Mouse (Mus musculus) kidney, embryonic 16.5 days (tissue): ENCODE results near the gene Fgfr2. TPM values are rescaled to one million over a fixed set of nuclear protein-coding genes. Genes with fewer than 3 reads are reported as not detected.

Experiments
- ATAC-seq: fragments of 200-750 bp; cut with Nextera tagmentation; 2 replicates; pipeline ENCODE4 v1.8.0; 2017; ENCODE audit warnings: moderate TSS enrichment; ENCODE audit not compliant: low FRiP score, low TSS enrichment
- H3K27ac ChIP-seq: fragments of 300-500 bp; sonication (generic); 2 replicates; pipeline ENCODE4 v1.5.1; 2014; ENCODE audit warnings: low read length
- H3K27me3 ChIP-seq: fragments of 300-500 bp; sonication (generic); 2 replicates; pipeline ENCODE4 v1.6.1; 2014; ENCODE audit warnings: low read length, control low read depth, mixed read lengths; ENCODE audit not compliant: insufficient read depth
- H3K36me3 ChIP-seq: fragments of 300-500 bp; sonication (generic); 2 replicates; pipeline ENCODE4 v1.6.1; 2014; ENCODE audit warnings: low read length, control low read depth, mixed read lengths; ENCODE audit not compliant: insufficient read depth
- H3K4me1 ChIP-seq: fragments of 300-500 bp; sonication (generic); 2 replicates; pipeline ENCODE4 v1.6.1; 2014; ENCODE audit warnings: low read length, control low read depth, mixed read lengths; ENCODE audit not compliant: insufficient read depth
- H3K4me2 ChIP-seq: fragments of 300-500 bp; sonication (generic); replicated peaks from 2 replicates; pipeline ENCODE4 v1.6.1; 2014; ENCODE audit warnings: low read depth, low read length
- H3K4me3 ChIP-seq: fragments of 300-500 bp; sonication (generic); 2 replicates; pipeline ENCODE4 v1.5.1; 2014; ENCODE audit warnings: mild to moderate bottlenecking, low read length
- H3K9ac ChIP-seq: fragments of 300-500 bp; sonication (generic); replicated peaks from 2 replicates; pipeline ENCODE4 v1.6.1; 2014; ENCODE audit warnings: low read length
- H3K9me3 ChIP-seq: fragments of 300-500 bp; sonication (generic); 2 replicates; pipeline ENCODE4 v1.6.1; 2016; ENCODE audit warnings: low read length, control low read depth
- WGBS: fragments of 180-500 bp; shearing (Covaris S2); extraction: QIAGEN DNeasy Blood & Tissue Kit; methylation state at CpG from one replicate; pipeline ENCODE4 v1.1.7; 2014; 5-methylcytosine and 5-hydroxymethylcytosine counted together
- polyA plus RNA-seq: library from polyadenylated mRNA; unstranded; fragments of >200 nt; fragmentation: Nextera tagmentation; extraction: Ambion mirVana; gene quantifications from 2 replicates; pipeline ENCODE4 v1.2.1, GENCODE M21; 2015

Gene Fgfr2
- polyA plus RNA-seq, 1 experiment from 2014 or later = 118 TPM

- 78% methylated on average over 6 of the region's 6 CpGs for WGBS
- Histone ChIP-seq H3K4me2 (no peak overlapping the region), H3K9ac (no peak overlapping the region), H3K27ac (no peak overlapping the region), H3K27me3 (no peaks in the 10 kb centered on the region), H3K4me1 (peaks cover 11% of the 10 kb centered on the region), H3K9me3 (no peaks in the 10 kb centered on the region), H3K4me3 (no peak overlapping the region), H3K36me3 (peaks cover 12% of the 10 kb centered on the region; the same call in 1 of the 2 replicates)
- no peak for ATAC-seq
These were observed 269.8 kb downstream of the Fgfr2 start for GRCm38 (mm10) chr7:132853361-132853760.

GRCm38 (mm10) chr7:132852173-132852844 is 270.8 kb downstream of the Fgfr2 start, which contains the start of gene Eef1akmt2:
Eef1akmt2 (minus strand) TSS chr7:132852673.
- Histone ChIP-seq H3K4me3 (peak within 1 kb of the TSS; percentile 89), H3K4me2 (peak within 1 kb of the TSS; percentile 65), H3K9me3 (no peaks in the 10 kb centered on the region), H3K27ac (peak within 1 kb of the TSS; percentile 99), H3K36me3 (peaks cover 20% of the 10 kb centered on the region), H3K9ac (peak within 1 kb of the TSS; percentile 98), H3K27me3 (no peaks in the 10 kb centered on the region), H3K4me1 (peaks cover 11% of the 10 kb centered on the region)
- ATAC-seq = peak; percentile 97
- under 1% methylated on average over 36 of the region's 37 CpGs for WGBS

- 93% methylated on average over 3 of the region's 3 CpGs for WGBS
- Histone ChIP-seq H3K9me3 (no peaks in the 10 kb centered on the region), H3K4me2 (no peak overlapping the region), H3K4me3 (no peak overlapping the region), H3K9ac (no peak overlapping the region), H3K27me3 (no peaks in the 10 kb centered on the region), H3K36me3 (peaks cover 10% of the 10 kb centered on the region), H3K4me1 (no peaks in the 10 kb centered on the region), H3K27ac (no peak overlapping the region)
- no peak for ATAC-seq
These were observed 280.0 kb downstream of the Fgfr2 start for GRCm38 (mm10) chr7:132843152-132843551.

GRCm38 (mm10) chr7:132842455-132842854 is 280.7 kb downstream of the Fgfr2 start:
- Histone ChIP-seq H3K9ac (no peak overlapping the region), H3K4me3 (no peak overlapping the region), H3K9me3 (no peaks in the 10 kb centered on the region), H3K27me3 (no peaks in the 10 kb centered on the region), H3K4me1 (no peaks in the 10 kb centered on the region), H3K36me3 (0 out of 2 replicates have a peak, but pooled peaks cover 3% of the 10 kb centered on the region), H3K27ac (no peak overlapping the region), H3K4me2 (no peak overlapping the region)
- WGBS = 87% methylated on average over 1 of the region's 1 CpGs
- ATAC-seq = no peak

GRCm38 (mm10) chr7:132841287-132841686 is 281.9 kb downstream of the Fgfr2 start:
- no peaks in the 10 kb centered on the region for H3K4me1 ChIP-seq
- no peaks in the 10 kb centered on the region for H3K9me3 ChIP-seq

GRCm38 (mm10) chr7:132830955-132831354 is 292.2 kb downstream of the Fgfr2 start:
- ATAC-seq = no peak
- Histone ChIP-seq H3K9ac (no peak overlapping the region), H3K9me3 (no peaks in the 10 kb centered on the region), H3K27me3 (no peaks in the 10 kb centered on the region), H3K27ac (no peak overlapping the region), H3K4me3 (no peak overlapping the region), H3K4me2 (no peak overlapping the region), H3K4me1 (no peaks in the 10 kb centered on the region), H3K36me3 (peaks cover 34% of the 10 kb centered on the region)
- WGBS = 56% methylated on average over 4 of the region's 4 CpGs

More at GRCm38 (mm10) chr7:132841287-132841686, 281.9 kb downstream of the Fgfr2 start:
- Histone ChIP-seq H3K36me3 (0 out of 2 replicates have a peak, but pooled peaks cover 3% of the 10 kb centered on the region), H3K27ac (no peak overlapping the region), H3K27me3 (no peaks in the 10 kb centered on the region), H3K4me3 (no peak overlapping the region), H3K4me2 (no peak overlapping the region), H3K9ac (no peak overlapping the region)
- WGBS = 54% methylated on average over 5 of the region's 5 CpGs
- no peak for ATAC-seq

- ATAC-seq = no peak
- Histone ChIP-seq H3K27me3 (no peaks in the 10 kb centered on the region), H3K4me1 (peaks cover 5% of the 10 kb centered on the region; the same call in 1 of the 2 replicates), H3K27ac (no peak overlapping the region), H3K4me2 (no peak overlapping the region), H3K4me3 (no peak overlapping the region), H3K9me3 (no peaks in the 10 kb centered on the region), H3K9ac (no peak overlapping the region), H3K36me3 (peaks cover 21% of the 10 kb centered on the region; the same call in 1 of the 2 replicates)
- 8% methylated on average over 1 of the region's 1 CpGs for WGBS
These were observed 298.7 kb downstream of the Fgfr2 start for GRCm38 (mm10) chr7:132824346-132825022.

GRCm38 (mm10) chr7:132823832-132824231 is 299.3 kb downstream of the Fgfr2 start:
- H3K27me3 ChIP-seq = no peaks in the 10 kb centered on the region
- peaks cover 21% of the 10 kb centered on the region; the same call in 1 of the 2 replicates for H3K36me3 ChIP-seq
- peaks cover 5% of the 10 kb centered on the region; the same call in 1 of the 2 replicates for H3K4me1 ChIP-seq
- H3K4me2 ChIP-seq = no peak overlapping the region
- no peak for ATAC-seq
- no peak overlapping the region for H3K9ac ChIP-seq
- no peaks in the 10 kb centered on the region for H3K9me3 ChIP-seq
- no peak overlapping the region for H3K27ac ChIP-seq
- no peak overlapping the region for H3K4me3 ChIP-seq

- Histone ChIP-seq H3K9me3 (no peaks in the 10 kb centered on the region), H3K36me3 (peaks cover 10% of the 10 kb centered on the region; the same call in 1 of the 2 replicates), H3K27me3 (no peaks in the 10 kb centered on the region), H3K4me3 (no peak overlapping the region), H3K9ac (no peak overlapping the region), H3K4me1 (peaks cover 5% of the 10 kb centered on the region; the same call in 1 of the 2 replicates), H3K4me2 (no peak overlapping the region), H3K27ac (no peak overlapping the region)
- ATAC-seq = no peak
- WGBS = 80% methylated on average over 3 of the region's 3 CpGs
These were observed 302.5 kb downstream of the Fgfr2 start for GRCm38 (mm10) chr7:132820692-132821091.

GRCm38 (mm10) chr7:132817056-132817455 is 306.1 kb downstream of the Fgfr2 start:
- Histone ChIP-seq H3K4me2 (no peak overlapping the region), H3K4me1 (peaks cover 6% of the 10 kb centered on the region; the same call in 1 of the 2 replicates), H3K27ac (no peak overlapping the region), H3K36me3 (0 out of 2 replicates have a peak, but pooled peaks cover 3% of the 10 kb centered on the region), H3K27me3 (no peaks in the 10 kb centered on the region), H3K9me3 (no peaks in the 10 kb centered on the region), H3K9ac (no peak overlapping the region), H3K4me3 (no peak overlapping the region)
- WGBS = 95% methylated on average over 6 of the region's 6 CpGs
- ATAC-seq = no peak
